Mouse (Mus musculus): Measurements from ENCODE around the gene Pla2g6.

DNA sequence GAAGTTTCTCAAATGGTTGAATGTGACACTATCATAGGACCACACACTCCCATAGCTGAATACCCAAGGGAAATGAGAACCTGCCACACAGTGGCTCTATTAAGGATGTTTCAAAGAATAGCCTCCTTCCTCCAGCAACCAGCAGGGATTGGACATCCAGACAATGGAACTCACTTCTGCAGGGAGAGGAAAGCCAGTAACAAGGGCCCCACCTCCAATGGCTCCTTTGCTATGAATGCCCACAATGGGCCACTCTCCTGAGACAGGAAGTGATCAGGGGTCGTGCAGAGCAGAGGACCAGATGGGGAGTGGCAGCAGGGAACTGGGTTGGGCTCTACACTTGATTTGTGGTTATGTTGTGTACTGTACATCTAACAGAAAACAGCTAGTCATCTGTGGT lies 59.7 kb downstream of the Pla2g6 start:
- TF ChIP-seq POLR2A (IDR thresholded peaks at IDR 0.05; ENCODE audit: borderline replicate concordance, control insufficient read depth, low read depth, low read length) (no peak), CTCF (IDR thresholded peaks at IDR 0.05; ENCODE audit: control insufficient read depth, insufficient read depth, low read length) (no peak)
